Mouse (Mus musculus): Measurements from ENCODE around the gene Nfix. TPM values are rescaled to one million over a fixed set of nuclear protein-coding genes. Genes with fewer than 3 reads are reported as not detected.
A peak's percentile ranks its signal among the peaks of the same experiment; 100 is the strongest.

The Nfix gene
- total RNA-seq, 2 experiments from 2014 or later: 276 to 280 TPM

GRCm38 (mm10) chr8:84731371-84732177 is 68.6 kb downstream of the Nfix start:
- DNase-seq: no peak
- intact Hi-C loops (cut with DNase I): no loop called here

- intact Hi-C loops (cut with DNase I): no loop called here
- DNase-seq: peak; percentile 66 to 72
Observed at GRCm38 (mm10) chr8:84730541-84731370, 69.4 kb downstream of the Nfix start.

- intact Hi-C loops (cut with DNase I): no loop called here
- peak; percentile 62 to 66 for DNase-seq
Observed at GRCm38 (mm10) chr8:84729921-84730362, 70.2 kb downstream of the Nfix start.

GRCm38 (mm10) chr8:84728474-84728873 is 71.7 kb downstream of the Nfix start:
- no peak for DNase-seq
- intact Hi-C loops (cut with DNase I): no loop called here

GRCm38 (mm10) chr8:84725941-84726259 is 74.2 kb downstream of the Nfix start:
- peak; percentile 37 to 53 for DNase-seq
- intact Hi-C loops (cut with DNase I): no loop called here

- intact Hi-C loops (cut with DNase I): no loop called here
- no peak for DNase-seq
Observed at GRCm38 (mm10) chr8:84725246-84725940, 74.8 kb downstream of the Nfix start.

- intact Hi-C loops (cut with DNase I): no loop called here
- no peak for DNase-seq
Observed at GRCm38 (mm10) chr8:84724683-84725082, 75.5 kb downstream of the Nfix start.

- DNase-seq: no peak
- intact Hi-C loops (cut with DNase I): loop anchor here (2.0 kb wide), 1 partner anchor 15 kb away; no protein-coding TSS in a partner anchor
Observed at GRCm38 (mm10) chr8:84723571-84723900, 76.6 kb downstream of the Nfix start.

- DNase-seq: peak; percentile 84 to 85
- intact Hi-C loops (cut with DNase I): loop anchor here (2.0 kb wide), 1 partner anchor 14 kb away; no protein-coding TSS in a partner anchor
Observed at GRCm38 (mm10) chr8:84722850-84723570, 77.1 kb downstream of the Nfix start, which contains the start of gene G430095P16Rik. Gene G430095P16Rik, plus strand, starts transcription at chr8:84723007.

GRCm38 (mm10) chr8:84722530-84722849 is 77.7 kb downstream of the Nfix start:
- intact Hi-C loops (cut with DNase I): loop anchor here (2.0 kb wide), 1 partner anchor 14 kb away; no protein-coding TSS in a partner anchor
- DNase-seq: no peak

- DNase-seq: no peak
- intact Hi-C loops (cut with DNase I): no loop called here
Observed at GRCm38 (mm10) chr8:84718959-84719690, 81.0 kb downstream of the Nfix start.

GRCm38 (mm10) chr8:84718476-84718875 is 81.7 kb downstream of the Nfix start:
- intact Hi-C loops (cut with DNase I): no loop called here

GRCm38 (mm10) chr8:84716790-84717189 is 83.4 kb downstream of the Nfix start:
- DNase-seq: no peak
- intact Hi-C loops (cut with DNase I): no loop called here

More at GRCm38 (mm10) chr8:84718476-84718875, 81.7 kb downstream of the Nfix start:
- DNase-seq: no peak

- no peak for DNase-seq
- intact Hi-C loops (cut with DNase I): no loop called here
Observed at GRCm38 (mm10) chr8:84715893-84716468, 84.2 kb downstream of the Nfix start.

- intact Hi-C loops (cut with DNase I): no loop called here
- no peak for DNase-seq
Observed at GRCm38 (mm10) chr8:84714161-84714560, 86.0 kb downstream of the Nfix start.

GRCm38 (mm10) chr8:84713381-84713780 is 86.8 kb downstream of the Nfix start:
- intact Hi-C loops (cut with DNase I): no loop called here
- no peak for DNase-seq

- intact Hi-C loops (cut with DNase I): no loop called here
- peak in 1 of 2 experiments; percentile 50 for DNase-seq
Observed at GRCm38 (mm10) chr8:84712759-84713120, 87.4 kb downstream of the Nfix start.

- intact Hi-C loops (cut with DNase I): no loop called here
- peak; percentile 64 to 65 for DNase-seq
Observed at GRCm38 (mm10) chr8:84711933-84712758, 88.0 kb downstream of the Nfix start.

Data from heart, postnatal 14 days (tissue).